Mouse (Mus musculus): ENCODE data around the gene Gigyf1.
A peak's percentile ranks its signal among the peaks of the same experiment; 100 is the strongest.

Gigyf1 gene

GRCm38 (mm10) chr5:137514811-137515210, 3.5 kb upstream of the Gigyf1 start:
- DNase-seq = no peak

GRCm38 (mm10) chr5:137519691-137520550, 1.6 kb downstream of the Gigyf1 start:
- no peak for DNase-seq

- DNase-seq = no peak
These were observed 3.5 kb downstream of the Gigyf1 start for GRCm38 (mm10) chr5:137521861-137522260.

GRCm38 (mm10) chr5:137522711-137523110, 4.4 kb downstream of the Gigyf1 start:
- DNase-seq = no peak

GRCm38 (mm10) chr5:137523396-137524250, 5.3 kb downstream of the Gigyf1 start:
- peak in 1 of 2 experiments; percentile 0 for DNase-seq

GRCm38 (mm10) chr5:137524251-137524515, 5.8 kb downstream of the Gigyf1 start:
- DNase-seq = peak in 1 of 2 experiments; percentile 7

- DNase-seq = peak in 1 of 2 experiments; percentile 1
These were observed 6.3 kb downstream of the Gigyf1 start for GRCm38 (mm10) chr5:137524671-137525070.

GRCm38 (mm10) chr5:137525511-137525910, 7.2 kb downstream of the Gigyf1 start:
- peak in 1 of 2 experiments; percentile 2 for DNase-seq

- DNase-seq = peak in 1 of 2 experiments; percentile 44
These were observed 8.0 kb downstream of the Gigyf1 start for GRCm38 (mm10) chr5:137526192-137526936.

- no peak for DNase-seq
These were observed 9.1 kb downstream of the Gigyf1 start for GRCm38 (mm10) chr5:137527413-137527812.

GRCm38 (mm10) chr5:137528247-137528968, 10.1 kb downstream of the Gigyf1 start:
- DNase-seq = no peak

GRCm38 (mm10) chr5:137529221-137529995, 11.1 kb downstream of the Gigyf1 start:
- DNase-seq = no peak

GRCm38 (mm10) chr5:137530075-137530474, 11.7 kb downstream of the Gigyf1 start:
- no peak for DNase-seq

GRCm38 (mm10) chr5:137530588-137531413, 12.5 kb downstream of the Gigyf1 start:
- DNase-seq = peak; percentile 58 to 69

GRCm38 (mm10) chr5:137531414-137532130, 13.2 kb downstream of the Gigyf1 start:
- peak in 1 of 2 experiments; percentile 55 for DNase-seq

GRCm38 (mm10) chr5:137532131-137532807, 13.9 kb downstream of the Gigyf1 start:
- DNase-seq = peak in 1 of 2 experiments; percentile 45

GRCm38 (mm10) chr5:137532808-137533116, 14.4 kb downstream of the Gigyf1 start:
- DNase-seq = no peak

GRCm38 (mm10) chr5:137533117-137533827, 14.9 kb downstream of the Gigyf1 start, which contains the start of the genes Epo and Gnb2:
Epo (minus strand) TSS chr5:137533242.
Gnb2 (minus strand) TSS chr5:137533510.
- peak; percentile 98 to 99 for DNase-seq

- DNase-seq = no peak
These were observed 16.4 kb downstream of the Gigyf1 start for GRCm38 (mm10) chr5:137534762-137535161.

Data from kidney, adult 8-10 months (tissue).